Mouse (Mus musculus): Measurements from ENCODE around the gene Abca4. TPM values are rescaled to one million over a fixed set of nuclear protein-coding genes. Genes with fewer than 3 reads are reported as not detected.
A peak's percentile ranks its signal among the peaks of the same experiment; 100 is the strongest.

Gene Abca4
- polyA plus RNA-seq (2015; fragmentation: Nextera tagmentation; extraction: Ambion mirVana) = 1.2 and 1.3 TPM in 2 replicates

GRCm38 (mm10) chr3:122043799-122044547 lies at the start of gene Abca4:
Gene Abca4 (plus strand): TSS chr3:122044443.
- H3K9me3 ChIP-seq = no peaks in the 10 kb centered on the region
- no peak for ATAC-seq (ENCODE audit: low read depth)
- 3% methylated on average over 26 of the region's 26 CpGs for WGBS
- H3K4me3 ChIP-seq = peak within 1 kb of the TSS; percentile 21
- peaks cover 60% of the 10 kb centered on the region for H3K4me1 ChIP-seq (replicated peaks)
- peaks cover 70% of the 10 kb centered on the region for H3K27me3 ChIP-seq
- 0 out of 2 replicates have a peak within 1 kb of the TSS, but pooled peaks have one; percentile 11 for H3K27ac ChIP-seq (replicated peaks)
- H3K4me2 ChIP-seq = peak within 1 kb of the TSS; percentile 43
- H3K36me3 ChIP-seq = no peaks in the 10 kb centered on the region
- H3K9ac ChIP-seq = peak within 1 kb of the TSS; percentile 64

GRCm38 (mm10) chr3:121995125-121995524 lies 49.1 kb upstream of the Abca4 start:
- Histone ChIP-seq H3K9ac (no peak overlapping the region), H3K27me3 (no peaks in the 10 kb centered on the region), H3K27ac (replicated peaks) (no peak overlapping the region), H3K4me2 (no peak overlapping the region), H3K36me3 (no peaks in the 10 kb centered on the region), H3K9me3 (no peaks in the 10 kb centered on the region), H3K4me1 (replicated peaks) (0 out of 2 replicates have a peak, but pooled peaks cover 5% of the 10 kb centered on the region), H3K4me3 (no peak overlapping the region)
- no peak for ATAC-seq (ENCODE audit: low read depth)
- WGBS = 65% methylated on average over 4 of the region's 4 CpGs

GRCm38 (mm10) chr3:121999934-122000333 lies 44.3 kb upstream of the Abca4 start:
- Histone ChIP-seq H3K4me3 (no peak overlapping the region), H3K9ac (no peak overlapping the region), H3K4me2 (no peak overlapping the region), H3K9me3 (no peaks in the 10 kb centered on the region), H3K27ac (replicated peaks) (no peak overlapping the region), H3K36me3 (no peaks in the 10 kb centered on the region), H3K27me3 (no peaks in the 10 kb centered on the region), H3K4me1 (replicated peaks) (0 out of 2 replicates have a peak, but pooled peaks cover 5% of the 10 kb centered on the region)
- ATAC-seq (ENCODE audit: low read depth) = no peak
- WGBS = 29% methylated on average over 2 of the region's 2 CpGs

- Histone ChIP-seq H3K4me2 (no peak overlapping the region), H3K27me3 (no peaks in the 10 kb centered on the region), H3K27ac (replicated peaks) (no peak overlapping the region), H3K9ac (no peak overlapping the region), H3K9me3 (no peaks in the 10 kb centered on the region), H3K4me3 (no peak overlapping the region), H3K4me1 (replicated peaks) (0 out of 2 replicates have a peak, but pooled peaks cover 5% of the 10 kb centered on the region), H3K36me3 (no peaks in the 10 kb centered on the region)
- no peak for ATAC-seq (ENCODE audit: low read depth)
- WGBS = 76% methylated on average over 6 of the region's 6 CpGs
These were observed 42.7 kb upstream of the Abca4 start for GRCm38 (mm10) chr3:122001568-122001967.

GRCm38 (mm10) chr3:122009818-122010217 lies 34.4 kb upstream of the Abca4 start:
- Histone ChIP-seq H3K4me2 (no peak overlapping the region), H3K36me3 (peaks cover 4% of the 10 kb centered on the region; the same call in 1 of the 2 replicates), H3K4me1 (replicated peaks) (no peaks in the 10 kb centered on the region), H3K9me3 (no peaks in the 10 kb centered on the region), H3K27ac (replicated peaks) (no peak overlapping the region), H3K27me3 (no peaks in the 10 kb centered on the region), H3K9ac (no peak overlapping the region), H3K4me3 (no peak overlapping the region)
- ATAC-seq (ENCODE audit: low read depth) = no peak
- WGBS = 92% methylated on average over 5 of the region's 5 CpGs

- no peak for ATAC-seq (ENCODE audit: low read depth)
- no peak overlapping the region for H3K4me2 ChIP-seq
- H3K9me3 ChIP-seq = no peaks in the 10 kb centered on the region
- H3K4me1 ChIP-seq (replicated peaks) = no peaks in the 10 kb centered on the region
- H3K36me3 ChIP-seq = peaks cover 4% of the 10 kb centered on the region; the same call in 1 of the 2 replicates
- no peak overlapping the region for H3K4me3 ChIP-seq
- 87% methylated on average over 5 of the region's 5 CpGs for WGBS
- no peaks in the 10 kb centered on the region for H3K27me3 ChIP-seq
- H3K9ac ChIP-seq = no peak overlapping the region
- H3K27ac ChIP-seq (replicated peaks) = no peak overlapping the region
These were observed 34.0 kb upstream of the Abca4 start for GRCm38 (mm10) chr3:122010292-122010691.

GRCm38 (mm10) chr3:122012464-122012863 lies 31.8 kb upstream of the Abca4 start:
- Histone ChIP-seq H3K27me3 (no peaks in the 10 kb centered on the region), H3K9ac (no peak overlapping the region), H3K36me3 (peaks cover 4% of the 10 kb centered on the region; the same call in 1 of the 2 replicates), H3K4me1 (replicated peaks) (no peaks in the 10 kb centered on the region), H3K9me3 (no peaks in the 10 kb centered on the region), H3K27ac (replicated peaks) (no peak overlapping the region), H3K4me3 (no peak overlapping the region), H3K4me2 (no peak overlapping the region)
- WGBS = 78% methylated on average over 1 of the region's 1 CpGs
- ATAC-seq (ENCODE audit: low read depth) = no peak

GRCm38 (mm10) chr3:122018421-122018820 lies 25.8 kb upstream of the Abca4 start:
- no peak overlapping the region for H3K9ac ChIP-seq
- H3K9me3 ChIP-seq = no peaks in the 10 kb centered on the region
- no peak overlapping the region for H3K4me2 ChIP-seq
- no peaks in the 10 kb centered on the region for H3K27me3 ChIP-seq
- H3K4me3 ChIP-seq = no peak overlapping the region
- H3K4me1 ChIP-seq (replicated peaks) = no peaks in the 10 kb centered on the region
- 94% methylated on average over 7 of the region's 7 CpGs for WGBS
- H3K27ac ChIP-seq (replicated peaks) = no peak overlapping the region
- no peak for ATAC-seq (ENCODE audit: low read depth)
- H3K36me3 ChIP-seq = no peaks in the 10 kb centered on the region

- Histone ChIP-seq H3K9ac (no peak overlapping the region), H3K4me3 (no peak overlapping the region), H3K4me2 (no peak overlapping the region), H3K27ac (replicated peaks) (no peak overlapping the region), H3K9me3 (no peaks in the 10 kb centered on the region), H3K36me3 (no peaks in the 10 kb centered on the region), H3K27me3 (no peaks in the 10 kb centered on the region), H3K4me1 (replicated peaks) (no peaks in the 10 kb centered on the region)
- 94% methylated on average over 5 of the region's 5 CpGs for WGBS
- no peak for ATAC-seq (ENCODE audit: low read depth)
These were observed 25.1 kb upstream of the Abca4 start for GRCm38 (mm10) chr3:122019159-122019558.

- Histone ChIP-seq H3K4me1 (replicated peaks) (no peaks in the 10 kb centered on the region), H3K9me3 (no peaks in the 10 kb centered on the region), H3K4me3 (no peak overlapping the region), H3K9ac (no peak overlapping the region), H3K27ac (replicated peaks) (no peak overlapping the region), H3K4me2 (no peak overlapping the region), H3K27me3 (no peaks in the 10 kb centered on the region), H3K36me3 (no peaks in the 10 kb centered on the region)
- 89% methylated on average over 8 of the region's 8 CpGs for WGBS
- ATAC-seq (ENCODE audit: low read depth) = no peak
These were observed 23.1 kb upstream of the Abca4 start for GRCm38 (mm10) chr3:122021029-122021652.

GRCm38 (mm10) chr3:122022355-122022754 lies 21.9 kb upstream of the Abca4 start:
- Histone ChIP-seq H3K9me3 (no peaks in the 10 kb centered on the region), H3K9ac (no peak overlapping the region), H3K27me3 (no peaks in the 10 kb centered on the region), H3K4me2 (no peak overlapping the region), H3K4me3 (no peak overlapping the region), H3K4me1 (replicated peaks) (no peaks in the 10 kb centered on the region), H3K36me3 (no peaks in the 10 kb centered on the region), H3K27ac (replicated peaks) (no peak overlapping the region)
- WGBS = 85% methylated on average over 3 of the region's 3 CpGs
- ATAC-seq (ENCODE audit: low read depth) = no peak

GRCm38 (mm10) chr3:122026676-122027075 lies 17.6 kb upstream of the Abca4 start:
- H3K36me3 ChIP-seq = no peaks in the 10 kb centered on the region
- H3K27ac ChIP-seq (replicated peaks) = no peak overlapping the region
- H3K9me3 ChIP-seq = no peaks in the 10 kb centered on the region
- H3K4me3 ChIP-seq = no peak overlapping the region
- 82% methylated on average over 5 of the region's 5 CpGs for WGBS
- ATAC-seq (ENCODE audit: low read depth) = no peak
- no peaks in the 10 kb centered on the region for H3K4me1 ChIP-seq (replicated peaks)
- no peak overlapping the region for H3K9ac ChIP-seq
- H3K27me3 ChIP-seq = no peaks in the 10 kb centered on the region
- H3K4me2 ChIP-seq = no peak overlapping the region
